Mouse (Mus musculus) v-Abl transformed pro-B cells (cell line): ENCODE data around the gene Nlk.
"Not testable (repeated sequence)": the region's sequence is repeated elsewhere in the genome, so short reads cannot be mapped to it uniquely, and the experiment has no call there.

Source experiments
- in situ Hi-C, 2 experiments: fragments of 400-800 bp; cut with MboI; formaldehyde crosslinking; loops; one replicate each; pipeline ENCODE4 v1.15.1; 2025; ENCODE audit not compliant: unreplicated experiment in 2 of 2

Gene Nlk

GRCm38 (mm10) chr11:78691201-78691600, 6.0 kb downstream of the Nlk start:
- in situ Hi-C loops: no loop called here

- in situ Hi-C loops: no loop called here
These were observed 6.6 kb downstream of the Nlk start for GRCm38 (mm10) chr11:78690547-78690946.

- in situ Hi-C loops: no loop called here
These were observed 16.1 kb downstream of the Nlk start for GRCm38 (mm10) chr11:78681058-78681457.

- in situ Hi-C loops: no loop called here
These were observed 18.4 kb downstream of the Nlk start for GRCm38 (mm10) chr11:78678761-78679160.

GRCm38 (mm10) chr11:78668647-78669046, 28.5 kb downstream of the Nlk start:
- in situ Hi-C loops: no loop called here

GRCm38 (mm10) chr11:78664853-78665252, 32.3 kb downstream of the Nlk start:
- in situ Hi-C loops: no loop called here

- in situ Hi-C loops: no loop called here
These were observed 33.3 kb downstream of the Nlk start for GRCm38 (mm10) chr11:78663916-78664315.

GRCm38 (mm10) chr11:78649143-78649542, 48.0 kb downstream of the Nlk start:
- in situ Hi-C loops: no loop called here

- in situ Hi-C loops: not testable (repeated sequence)
These were observed 48.8 kb downstream of the Nlk start for GRCm38 (mm10) chr11:78648405-78648804.

GRCm38 (mm10) chr11:78643746-78644145, 53.4 kb downstream of the Nlk start:
- in situ Hi-C loops: no loop called here

- in situ Hi-C loops: no loop called here
These were observed 55.0 kb downstream of the Nlk start for GRCm38 (mm10) chr11:78642151-78642550.

GRCm38 (mm10) chr11:78641088-78641487, 56.1 kb downstream of the Nlk start:
- in situ Hi-C loops: no loop called here

- in situ Hi-C loops: no loop called here
These were observed 64.4 kb downstream of the Nlk start for GRCm38 (mm10) chr11:78632782-78633181.

- in situ Hi-C loops: no loop called here
These were observed 68.3 kb downstream of the Nlk start for GRCm38 (mm10) chr11:78628871-78629270.

- in situ Hi-C loops: no loop called here
These were observed 72.8 kb downstream of the Nlk start for GRCm38 (mm10) chr11:78624377-78624776.

GRCm38 (mm10) chr11:78621926-78622325, 75.2 kb downstream of the Nlk start:
- in situ Hi-C loops: no loop called here

GRCm38 (mm10) chr11:78620179-78620578, 77.0 kb downstream of the Nlk start:
- in situ Hi-C loops: no loop called here

GRCm38 (mm10) chr11:78611273-78611672, 85.9 kb downstream of the Nlk start:
- in situ Hi-C loops: no loop called here

GRCm38 (mm10) chr11:78609657-78610056, 87.5 kb downstream of the Nlk start:
- in situ Hi-C loops: no loop called here

GRCm38 (mm10) chr11:78604826-78605225, 92.3 kb downstream of the Nlk start:
- in situ Hi-C loops: no loop called here

GRCm38 (mm10) chr11:78602781-78603180, 94.4 kb downstream of the Nlk start:
- in situ Hi-C loops: no loop called here

- in situ Hi-C loops: no loop called here
These were observed 96.1 kb downstream of the Nlk start for GRCm38 (mm10) chr11:78600926-78601590.

- in situ Hi-C loops: no loop called here
These were observed 96.7 kb downstream of the Nlk start for GRCm38 (mm10) chr11:78600496-78600895.
